Mouse (Mus musculus) embryonic facial prominence, embryonic 11.5 days (tissue): ENCODE data around the gene Ilvbl. TPM values are rescaled to one million over a fixed set of nuclear protein-coding genes. Genes with fewer than 3 reads are reported as not detected.

Experiments
- ATAC-seq: fragments of 200-750 bp; cut with Nextera tagmentation; replicated peaks from 2 replicates; pipeline ENCODE4 v1.8.0; 2017; ENCODE audit warnings: low read depth; ENCODE audit not compliant: insufficient number of reproducible peaks, low FRiP score, low TSS enrichment
- DNase-seq: peaks from one replicate; pipeline ENCODE4 v3.0.0-alpha.2; 2015; ENCODE audit warnings: low spot score
- H3K27ac ChIP-seq: fragments of 300-500 bp; sonication (generic); replicated peaks from 2 replicates; pipeline ENCODE4 v1.5.1; 2014; ENCODE audit warnings: mild to moderate bottlenecking, low read depth, low read length, control low read depth
- H3K27me3 ChIP-seq: fragments of 300-500 bp; sonication (generic); 2 replicates; pipeline ENCODE4 v1.6.1; 2014; ENCODE audit warnings: mild to moderate bottlenecking, low read length, moderate library complexity, mixed read lengths; ENCODE audit not compliant: control insufficient read depth, insufficient read depth
- H3K36me3 ChIP-seq: fragments of 300-500 bp; sonication (generic); replicated peaks from 2 replicates; pipeline ENCODE4 v1.6.1; 2014; ENCODE audit warnings: low read depth, mild to moderate bottlenecking, low read length, moderate library complexity, mixed read lengths; ENCODE audit not compliant: control insufficient read depth, insufficient read depth
- H3K4me1 ChIP-seq: fragments of 300-500 bp; sonication (generic); 2 replicates; pipeline ENCODE4 v1.6.1; 2014; ENCODE audit warnings: low read length, mixed read lengths; ENCODE audit not compliant: control insufficient read depth, insufficient read depth
- H3K4me2 ChIP-seq: fragments of 300-500 bp; sonication (generic); 2 replicates; pipeline ENCODE4 v1.6.1; 2014; ENCODE audit warnings: low read depth, mild to moderate bottlenecking, control low read depth, low read length, moderate library complexity
- H3K4me3 ChIP-seq: fragments of 300-500 bp; sonication (generic); 2 replicates; pipeline ENCODE4 v1.5.1; 2014; ENCODE audit warnings: low read depth, low read length, control low read depth
- H3K9ac ChIP-seq: fragments of 300-500 bp; sonication (generic); replicated peaks from 2 replicates; pipeline ENCODE4 v1.6.1; 2014; ENCODE audit warnings: mild to moderate bottlenecking, control low read depth, low read length
- H3K9me3 ChIP-seq: fragments of 300-500 bp; sonication (generic); replicated peaks from 2 replicates; pipeline ENCODE4 v1.6.1; 2016; ENCODE audit warnings: mild to moderate bottlenecking, low read length, inconsistent platforms, mixed read lengths; ENCODE audit not compliant: control insufficient read depth
- WGBS: fragments of 180-500 bp; shearing (Covaris S2); extraction: QIAGEN DNeasy Blood & Tissue Kit; methylation state at CpG from one replicate; pipeline ENCODE4 v1.1.7; 2014; 5-methylcytosine and 5-hydroxymethylcytosine counted together
- polyA plus RNA-seq: library from polyadenylated mRNA; unstranded; fragments of >200 nt; fragmentation: Nextera tagmentation; extraction: Ambion mirVana; gene quantifications from 2 replicates; pipeline ENCODE4 v1.2.1, GENCODE M21; 2014

Gene Ilvbl
- polyA plus RNA-seq, 1 experiment from 2014 or later, result 28.3 TPM

GRCm38 (mm10) chr10:78592856-78593379, 18.8 kb downstream of the Ilvbl start:
- 89% methylated on average over 4 of the region's 4 CpGs for WGBS
- no peak for DNase-seq
- H3K36me3 ChIP-seq, result peaks cover 5% of the 10 kb centered on the region; the same call in 1 of the 2 replicates
- no peaks in the 10 kb centered on the region for H3K4me1 ChIP-seq
- H3K4me2 ChIP-seq, result no peak overlapping the region
- H3K9ac ChIP-seq, result no peak overlapping the region
- no peak overlapping the region for H3K27ac ChIP-seq
- no peaks in the 10 kb centered on the region for H3K9me3 ChIP-seq
- no peaks in the 10 kb centered on the region for H3K27me3 ChIP-seq
- no peak overlapping the region for H3K4me3 ChIP-seq
- no peak for ATAC-seq

GRCm38 (mm10) chr10:78593736-78594135, 19.6 kb downstream of the Ilvbl start:
- no peak for DNase-seq
- Histone ChIP-seq H3K4me3 (no peak overlapping the region), H3K9ac (no peak overlapping the region), H3K27me3 (no peaks in the 10 kb centered on the region), H3K4me2 (no peak overlapping the region), H3K4me1 (no peaks in the 10 kb centered on the region), H3K27ac (no peak overlapping the region), H3K9me3 (no peaks in the 10 kb centered on the region), H3K36me3 (peaks cover 5% of the 10 kb centered on the region; the same call in 1 of the 2 replicates)
- no peak for ATAC-seq
- WGBS, result 95% methylated on average over 5 of the region's 5 CpGs

GRCm38 (mm10) chr10:78594157-78594556, 20.0 kb downstream of the Ilvbl start:
- no peaks in the 10 kb centered on the region for H3K27me3 ChIP-seq
- peaks cover 3% of the 10 kb centered on the region; the same call in 1 of the 2 replicates for H3K36me3 ChIP-seq
- no peak overlapping the region for H3K27ac ChIP-seq
- no peak overlapping the region for H3K9ac ChIP-seq
- WGBS, result 73% methylated on average over 6 of the region's 6 CpGs
- no peak for ATAC-seq
- no peaks in the 10 kb centered on the region for H3K4me1 ChIP-seq
- H3K4me3 ChIP-seq, result no peak overlapping the region
- H3K9me3 ChIP-seq, result no peaks in the 10 kb centered on the region
- DNase-seq, result no peak
- no peak overlapping the region for H3K4me2 ChIP-seq

GRCm38 (mm10) chr10:78594566-78594965, 20.4 kb downstream of the Ilvbl start:
- DNase-seq, result no peak
- ATAC-seq, result no peak

GRCm38 (mm10) chr10:78599865-78600264, 25.7 kb downstream of the Ilvbl start:
- H3K4me3 ChIP-seq, result no peak overlapping the region
- no peaks in the 10 kb centered on the region for H3K36me3 ChIP-seq
- H3K27ac ChIP-seq, result no peak overlapping the region
- WGBS, result 87% methylated on average over 5 of the region's 5 CpGs
- no peak overlapping the region for H3K4me2 ChIP-seq
- no peaks in the 10 kb centered on the region for H3K9me3 ChIP-seq
- no peaks in the 10 kb centered on the region for H3K4me1 ChIP-seq
- DNase-seq, result no peak
- H3K27me3 ChIP-seq, result no peaks in the 10 kb centered on the region
- no peak for ATAC-seq
- H3K9ac ChIP-seq, result no peak overlapping the region

More at GRCm38 (mm10) chr10:78594566-78594965, 20.4 kb downstream of the Ilvbl start:
- no peak overlapping the region for H3K4me2 ChIP-seq
- H3K36me3 ChIP-seq, result no peaks in the 10 kb centered on the region
- no peaks in the 10 kb centered on the region for H3K4me1 ChIP-seq
- H3K9me3 ChIP-seq, result no peaks in the 10 kb centered on the region
- H3K4me3 ChIP-seq, result no peak overlapping the region
- H3K9ac ChIP-seq, result no peak overlapping the region
- H3K27ac ChIP-seq, result no peak overlapping the region
- H3K27me3 ChIP-seq, result no peaks in the 10 kb centered on the region

- no peaks in the 10 kb centered on the region for H3K9me3 ChIP-seq
- peak; percentile 51 for DNase-seq
- H3K36me3 ChIP-seq, result no peaks in the 10 kb centered on the region
- H3K9ac ChIP-seq, result no peak overlapping the region
- H3K27me3 ChIP-seq, result no peaks in the 10 kb centered on the region
- WGBS, result 42% methylated on average over 3 of the region's 3 CpGs
- no peak overlapping the region for H3K4me3 ChIP-seq
- H3K4me2 ChIP-seq, result no peak overlapping the region
- ATAC-seq, result no peak
- H3K27ac ChIP-seq, result no peak overlapping the region
- H3K4me1 ChIP-seq, result no peaks in the 10 kb centered on the region
Measured at GRCm38 (mm10) chr10:78605080-78605479, 30.9 kb downstream of the Ilvbl start.

GRCm38 (mm10) chr10:78607602-78608001, 33.5 kb downstream of the Ilvbl start:
- Histone ChIP-seq H3K4me3 (no peak overlapping the region), H3K4me1 (no peaks in the 10 kb centered on the region), H3K36me3 (no peaks in the 10 kb centered on the region), H3K27me3 (no peaks in the 10 kb centered on the region), H3K27ac (no peak overlapping the region), H3K9me3 (no peaks in the 10 kb centered on the region), H3K9ac (no peak overlapping the region), H3K4me2 (no peak overlapping the region)
- ATAC-seq (no peak), DNase-seq (no peak)
- 75% methylated on average over 3 of the region's 3 CpGs for WGBS

- no peak for DNase-seq
- ATAC-seq, result no peak
- no peaks in the 10 kb centered on the region for H3K36me3 ChIP-seq
- H3K9me3 ChIP-seq, result no peaks in the 10 kb centered on the region
- H3K4me3 ChIP-seq, result no peak within 1 kb of the TSS
- no peak within 1 kb of the TSS for H3K27ac ChIP-seq
- 92% methylated on average over 1 of the region's 1 CpGs for WGBS
- no peaks in the 10 kb centered on the region for H3K27me3 ChIP-seq
- no peak within 1 kb of the TSS for H3K4me2 ChIP-seq
- H3K4me1 ChIP-seq, result no peaks in the 10 kb centered on the region
- no peak within 1 kb of the TSS for H3K9ac ChIP-seq
Measured at GRCm38 (mm10) chr10:78617974-78618373, 43.8 kb downstream of the Ilvbl start, which contains the start of gene Olfr1357. Gene Olfr1357, minus strand, starts transcription at chr10:78618074.
